Mouse (Mus musculus): ENCODE results near the gene Castor2.

The Castor2 gene

DNA sequence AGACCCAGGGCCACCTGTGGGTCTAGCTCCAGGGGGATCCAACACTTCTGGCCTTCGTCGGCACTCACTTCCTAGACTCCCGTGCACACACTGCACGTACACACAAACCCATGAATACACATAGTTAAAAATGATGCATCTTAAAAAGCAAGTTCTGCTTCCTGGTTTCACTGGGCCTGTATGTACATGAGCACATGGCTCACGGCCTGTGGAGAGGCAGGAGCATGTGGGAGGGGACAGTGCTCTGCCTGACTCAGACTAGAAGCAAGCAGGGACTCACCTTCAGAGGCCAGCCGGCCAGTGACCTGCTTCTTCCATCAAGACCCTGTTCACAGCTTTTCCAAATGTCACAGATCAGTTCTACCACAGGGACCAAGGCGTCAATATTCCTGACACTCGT is 94.2 kb downstream of the Castor2 start:
- no peak for ATAC-seq (ENCODE audit: insufficient number of reproducible peaks, low FRiP score, low TSS enrichment)
